Mouse (Mus musculus): ENCODE results near the gene Mindy4.

DNA sequence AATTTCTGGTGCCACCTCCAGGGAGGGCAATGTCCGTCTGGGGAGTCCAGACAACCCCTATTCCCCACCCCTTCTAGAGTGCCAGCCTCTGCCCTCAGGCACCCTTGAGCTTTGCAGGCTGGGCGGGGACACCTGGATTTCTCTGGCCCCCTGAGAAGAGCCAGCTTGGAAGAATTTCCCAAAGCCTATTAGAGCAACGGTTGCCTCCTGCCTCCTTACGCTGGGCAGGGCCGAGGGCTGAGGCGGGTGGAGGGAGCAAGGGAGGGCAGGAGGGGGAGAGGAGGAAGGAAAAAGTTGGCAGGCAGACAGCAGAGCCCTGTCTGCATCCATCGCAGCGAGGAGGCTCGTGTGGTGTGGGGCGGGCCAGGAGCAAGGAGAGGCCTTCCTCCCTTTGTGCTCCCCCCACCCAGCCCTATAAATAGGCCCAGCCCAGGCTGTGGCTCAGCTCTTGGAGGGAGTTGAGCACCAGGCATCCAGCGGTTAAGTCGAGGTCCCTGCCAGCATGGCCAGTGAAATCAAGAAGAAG lies 132.9 kb downstream of the Mindy4 start, which contains the start of gene Aqp1:
- TF ChIP-seq CTCF (conservative IDR thresholded peaks at IDR 0.05; ENCODE audit: low read length) (no peak), POU5F1 (IDR thresholded peaks at IDR 0.05; ENCODE audit: borderline replicate concordance, low read length) (no peak), NANOG (IDR thresholded peaks at IDR 0.05; ENCODE audit: borderline replicate concordance, low read length) (no peak)
